Mouse (Mus musculus): ENCODE measurements at regions not wholly inside any gene's neighbourhood (a gene's known extent, or its start where the extent isn't known, plus 50 kb on each side); places are given as distances from the start of the nearest gene placed in this dataset.

DNA sequence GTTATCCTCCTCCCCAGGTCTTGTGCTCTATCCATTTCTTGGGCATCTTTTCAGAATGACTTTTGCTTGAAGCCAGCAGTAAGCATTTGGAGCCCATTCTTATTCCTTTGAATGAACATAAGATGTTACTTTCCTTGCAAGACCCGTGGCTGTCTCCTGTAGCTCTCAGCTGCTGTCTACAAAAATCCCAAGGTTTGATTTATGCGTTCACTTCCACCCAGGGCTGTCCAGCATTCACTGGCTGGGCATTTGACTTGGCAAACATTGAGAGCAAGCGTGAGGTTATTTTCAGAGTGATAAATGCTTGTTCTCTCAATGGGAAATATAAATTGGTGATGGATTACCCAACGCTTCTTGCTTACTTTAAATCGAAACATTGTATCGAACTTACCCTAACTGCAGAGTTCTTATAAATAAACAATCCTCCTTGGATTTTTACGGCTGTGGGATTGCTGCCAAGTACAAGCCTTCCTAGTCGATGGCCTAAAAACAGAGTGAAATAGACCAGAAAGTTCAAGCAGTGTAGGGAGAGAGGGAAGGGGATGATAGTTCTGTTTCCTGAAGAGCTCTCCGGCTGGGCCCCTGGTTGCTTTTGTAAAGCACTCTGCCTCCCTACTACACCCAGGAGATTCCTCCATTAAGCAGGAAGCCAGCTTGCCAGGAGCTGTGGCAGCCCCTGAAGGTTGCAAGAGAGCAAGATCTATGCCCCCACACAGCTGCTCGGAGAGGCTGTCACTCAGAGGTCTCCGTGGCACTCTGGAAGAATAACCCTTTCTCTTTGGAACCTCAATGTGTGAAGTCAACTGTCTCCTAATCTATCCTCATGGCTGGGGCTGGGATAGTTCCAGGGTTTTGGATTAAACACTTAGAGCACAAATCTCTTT is 210.1 kb downstream of the Mex3b start:
- no peak for DNase-seq (ENCODE audit: low spot score in 2 of 2)

GRCm38 (mm10) chr7:83077919-83078265 is 210.8 kb downstream of the Mex3b start:
- DNase-seq (ENCODE audit: low spot score in 2 of 2) = no peak

- DNase-seq (ENCODE audit: low spot score in 2 of 2) = no peak
Observed at GRCm38 (mm10) chr7:83078695-83079094, 211.6 kb downstream of the Mex3b start.

DNA sequence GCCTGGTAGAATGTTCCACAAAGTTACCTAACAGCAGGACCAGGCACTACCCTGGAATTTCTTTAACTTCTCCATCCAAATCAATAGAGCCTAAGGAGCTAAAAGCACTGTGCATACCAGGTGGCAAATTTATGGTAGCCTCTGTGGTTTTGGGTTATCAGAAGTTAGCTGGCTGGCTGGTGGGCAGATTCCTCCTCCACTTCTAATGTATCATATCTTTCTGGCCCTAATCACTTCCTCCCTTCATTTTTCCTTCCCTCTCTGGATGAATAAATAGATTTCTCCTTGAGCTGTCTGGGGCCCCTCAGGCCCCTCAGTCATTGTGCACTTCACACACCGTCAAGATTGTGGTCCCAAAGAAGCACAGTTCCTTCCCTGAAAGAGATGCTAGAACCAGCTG is 212.7 kb downstream of the Mex3b start:
- DNase-seq (ENCODE audit: low spot score in 2 of 2) = no peak

- DNase-seq (ENCODE audit: low spot score in 2 of 2) = no peak
Observed at GRCm38 (mm10) chr7:83084496-83085082, 217.5 kb downstream of the Mex3b start.

DNA sequence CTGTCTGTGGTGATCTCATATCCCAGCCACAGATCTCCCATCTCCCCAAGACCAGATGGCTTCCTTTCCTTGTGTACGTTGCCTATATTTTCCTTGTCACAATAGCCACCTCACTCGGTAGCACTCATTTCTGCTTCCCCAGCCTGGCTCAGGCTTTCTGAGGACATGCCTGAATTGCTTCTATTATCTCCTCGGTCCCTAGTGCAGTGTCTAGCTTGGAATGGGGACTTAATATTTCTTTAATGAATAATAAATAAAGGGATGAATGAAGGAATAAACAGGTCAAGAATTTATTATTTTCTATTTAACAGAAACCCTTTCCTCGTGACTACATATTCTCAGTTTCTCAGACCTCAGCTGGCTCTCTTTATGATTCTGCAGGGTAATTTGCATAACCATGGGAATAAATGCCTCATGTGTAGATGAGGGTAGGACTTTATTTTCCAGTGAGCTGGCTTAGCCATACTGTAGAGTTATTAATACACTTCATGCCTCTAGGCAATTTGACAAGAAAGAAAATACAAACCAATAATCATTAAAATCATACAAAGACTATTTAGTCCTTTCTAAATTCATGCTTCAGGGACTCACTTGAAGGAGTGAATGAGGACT is 218.5 kb downstream of the Mex3b start:
- DNase-seq (ENCODE audit: low spot score in 2 of 2) = no peak

DNA sequence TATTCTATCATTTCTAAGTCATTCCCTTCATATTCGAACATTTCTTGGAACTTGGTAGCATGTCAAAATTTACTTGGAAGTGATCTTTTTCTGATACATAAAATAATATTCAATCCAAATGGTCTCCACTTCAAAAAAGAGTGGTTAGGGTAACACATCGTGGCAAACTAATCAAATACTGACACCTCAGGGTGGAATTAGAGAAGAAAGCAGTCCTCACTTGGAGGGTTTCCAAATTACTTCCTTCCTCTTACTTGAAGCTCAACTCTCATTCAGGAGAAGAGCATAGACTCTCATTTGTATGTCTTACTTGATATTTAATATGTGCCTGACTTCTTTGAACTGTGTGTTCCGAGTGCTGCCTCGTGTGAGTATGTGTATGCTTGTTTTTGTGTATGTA is 220.3 kb downstream of the Mex3b start:
- no peak for DNase-seq (ENCODE audit: low spot score in 2 of 2)

DNA sequence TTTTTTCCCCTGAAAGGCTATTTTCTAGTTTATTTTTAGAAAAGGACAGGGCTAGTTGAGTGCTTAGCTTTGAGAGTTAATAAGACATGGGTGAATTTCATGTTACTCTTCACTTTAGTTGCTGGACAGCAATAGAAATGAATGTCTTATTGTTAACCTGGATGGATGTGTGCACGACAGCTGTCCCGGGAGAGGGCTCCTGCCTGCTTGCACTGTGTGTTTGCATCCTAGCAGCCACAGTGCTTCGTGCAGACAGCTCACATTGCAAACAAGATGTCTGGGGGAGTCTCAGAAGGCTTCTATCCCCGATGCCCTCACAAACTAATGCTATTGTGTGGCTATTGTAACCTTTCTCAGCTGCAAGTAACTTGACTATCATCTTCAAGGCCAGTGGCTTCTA is 221.0 kb downstream of the Mex3b start:
- DNase-seq (ENCODE audit: low spot score in 2 of 2) = no peak

GRCm38 (mm10) chr7:83089330-83089982 is 222.3 kb downstream of the Mex3b start:
- DNase-seq (ENCODE audit: low spot score in 2 of 2) = no peak

DNA sequence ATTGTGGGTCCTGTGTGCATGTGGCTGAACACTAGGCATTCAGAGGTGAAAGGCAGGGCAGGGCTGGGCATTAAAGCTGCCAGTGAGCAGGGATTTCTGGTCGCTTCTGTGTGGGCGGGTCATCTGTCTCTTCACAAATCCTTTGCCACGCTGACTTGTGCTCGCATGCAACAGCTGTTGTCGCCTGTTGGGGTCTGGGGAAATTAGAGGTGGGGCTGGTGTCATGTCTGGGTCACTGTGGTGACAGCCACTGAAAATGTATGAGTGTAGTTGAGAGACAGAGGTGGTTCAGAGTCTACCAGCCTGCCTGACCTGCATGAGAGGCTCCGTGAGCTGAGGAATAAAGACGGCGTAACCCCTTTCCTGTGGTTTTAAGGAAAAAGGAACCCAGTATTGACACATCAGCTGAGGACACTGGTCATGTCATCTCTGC is 226.8 kb downstream of the Mex3b start:
- DNase-seq (ENCODE audit: low spot score in 2 of 2) = no peak

DNA sequence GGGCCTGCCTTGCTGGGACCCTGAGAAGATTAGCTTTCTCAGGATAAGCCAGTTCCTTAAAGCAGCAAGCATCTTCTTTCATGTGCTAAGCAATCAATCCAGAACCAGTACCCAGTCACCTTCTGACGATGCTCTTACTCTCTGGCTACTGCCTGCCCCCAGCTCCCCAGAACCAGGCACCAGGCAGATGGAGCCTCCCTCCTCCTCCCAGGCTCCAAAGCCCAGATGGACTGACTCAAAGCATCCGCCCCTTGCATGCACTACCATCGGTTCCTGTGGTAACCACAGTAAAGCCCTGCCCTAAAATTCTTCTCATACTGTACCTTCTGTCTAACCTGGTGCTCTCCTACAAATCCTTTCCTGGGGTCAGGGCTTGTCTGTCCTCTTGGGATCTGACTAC is 227.8 kb downstream of the Mex3b start:
- DNase-seq (ENCODE audit: low spot score in 2 of 2) = no peak

DNA sequence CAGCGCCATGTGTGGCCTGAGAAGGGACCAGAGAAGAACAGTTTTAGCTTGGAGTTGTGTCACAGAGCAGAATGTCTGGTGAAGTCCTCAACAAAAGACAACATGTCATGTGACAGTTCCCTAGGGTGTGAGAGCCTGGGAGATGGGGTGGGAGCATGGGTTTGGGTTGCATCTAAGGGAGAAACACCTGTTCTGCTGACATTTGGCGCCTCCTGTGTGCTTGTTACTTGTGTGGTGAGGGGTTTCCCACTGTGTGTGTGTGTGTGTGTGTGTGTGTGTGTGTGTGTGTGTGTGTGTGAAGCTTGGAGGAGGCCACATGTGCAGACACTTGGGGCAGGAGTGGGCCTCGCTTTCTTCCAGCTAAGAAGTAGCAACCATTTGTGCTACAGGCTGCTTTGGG is 228.5 kb downstream of the Mex3b start:
- DNase-seq (ENCODE audit: low spot score in 2 of 2) = no peak

- no peak for DNase-seq (ENCODE audit: low spot score in 2 of 2)
Observed at GRCm38 (mm10) chr7:83104426-83104825, 237.3 kb downstream of the Mex3b start.

DNA sequence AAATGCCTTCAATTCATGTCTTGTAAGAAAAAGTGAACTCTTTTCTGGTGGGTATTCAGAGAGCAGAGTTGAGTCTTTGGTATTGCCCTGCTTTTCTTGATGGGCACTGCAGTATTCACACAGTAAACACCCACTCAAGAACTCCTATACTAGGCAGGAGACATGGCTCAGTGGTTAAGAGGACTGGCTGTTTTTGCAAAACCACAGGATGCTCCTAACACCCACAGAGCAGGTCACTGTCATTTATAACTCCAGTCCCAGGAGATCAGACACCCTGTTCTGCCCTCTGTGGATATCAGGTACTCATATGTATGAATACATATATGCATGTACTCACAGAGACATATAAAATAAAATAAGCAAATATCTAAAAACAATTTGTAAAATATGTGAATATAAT is 238.5 kb downstream of the Mex3b start:
- no peak for DNase-seq (ENCODE audit: low spot score in 2 of 2)

GRCm38 (mm10) chr7:83111217-83111823 is 244.2 kb downstream of the Mex3b start:
- DNase-seq (ENCODE audit: low spot score in 2 of 2) = no peak

DNA sequence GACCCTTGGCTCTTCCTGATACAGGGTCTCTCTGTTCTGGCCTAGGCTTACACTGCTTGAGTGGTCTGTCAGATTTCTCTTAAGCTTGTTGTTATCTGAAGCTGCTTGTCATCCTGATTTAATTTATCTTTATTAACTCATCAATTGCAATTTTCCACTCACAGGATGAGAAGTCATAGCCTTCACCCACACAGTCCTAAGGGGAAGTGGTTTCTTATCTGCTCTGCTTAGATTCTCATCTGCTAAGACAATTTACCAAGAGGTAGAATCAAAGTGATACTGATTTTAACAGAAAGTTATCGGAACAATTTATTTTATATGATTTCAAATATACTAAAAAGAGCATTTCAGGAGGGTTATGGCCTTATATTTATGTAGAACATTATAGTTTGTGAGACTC is 249.4 kb downstream of the Mex3b start:
- DNase-seq (ENCODE audit: low spot score in 2 of 2) = no peak

- DNase-seq (ENCODE audit: low spot score in 2 of 2) = no peak
Observed at GRCm38 (mm10) chr7:83117065-83117464, 249.9 kb downstream of the Mex3b start.

DNA sequence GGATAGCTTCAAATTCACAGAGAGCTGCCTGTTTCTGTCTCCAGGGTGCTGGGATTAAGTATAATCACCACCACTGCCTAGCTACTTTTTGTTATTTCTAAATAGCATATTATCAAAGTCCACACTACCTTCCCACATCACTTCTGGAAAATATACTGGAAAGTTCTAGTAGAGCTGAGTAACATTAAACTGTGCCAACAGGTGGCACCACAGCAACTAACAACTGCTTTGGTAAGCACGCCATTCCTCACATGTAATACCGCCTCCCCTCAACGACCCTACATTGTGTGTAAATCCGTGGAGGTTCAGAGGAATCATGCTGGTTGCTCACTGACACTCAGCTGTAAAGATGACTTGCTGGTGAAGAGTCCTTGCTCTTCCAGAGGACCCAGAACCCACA is 259.1 kb downstream of the Mex3b start:
- no peak for DNase-seq (ENCODE audit: low spot score in 2 of 2)

DNA sequence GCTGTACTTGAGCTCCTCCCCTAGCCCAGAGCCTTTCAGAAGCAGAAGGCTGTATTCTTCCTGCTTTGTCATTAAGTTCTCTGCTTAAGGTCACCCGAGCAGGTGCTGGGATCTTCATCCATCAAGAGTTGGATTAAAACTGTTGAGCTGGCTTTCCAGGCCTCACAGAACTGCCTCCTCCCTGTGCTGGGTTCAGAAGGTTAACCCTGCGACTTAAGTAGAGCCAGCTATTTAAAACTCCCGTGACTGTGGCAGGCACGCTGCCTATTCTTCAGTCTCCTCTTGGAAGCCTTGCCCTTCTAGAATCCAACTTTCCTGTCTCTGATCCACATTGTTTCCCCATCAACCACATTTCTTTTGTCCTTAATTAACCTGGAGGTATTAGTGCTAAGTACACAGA is 273.1 kb downstream of the Mex3b start:
- no peak for DNase-seq (ENCODE audit: low spot score in 2 of 2)

DNA sequence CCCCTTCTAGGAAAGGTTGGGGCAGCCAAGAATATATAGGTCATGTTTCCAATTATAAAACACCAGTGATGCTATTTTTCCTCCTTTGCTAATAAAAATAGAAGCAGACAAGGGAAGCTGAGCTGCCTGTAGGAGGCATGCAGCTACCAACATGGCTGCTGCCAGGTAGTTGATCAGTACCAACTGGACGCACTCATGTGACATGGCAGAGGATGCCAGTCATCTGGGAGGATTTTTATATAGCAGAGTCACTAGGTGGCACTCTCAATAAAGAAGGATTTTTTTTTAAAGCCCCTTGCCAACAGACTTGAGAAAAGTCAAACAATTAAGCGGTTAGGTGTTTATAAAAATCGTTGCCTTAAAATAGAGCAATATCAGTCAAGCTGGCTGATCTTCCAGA is 273.5 kb downstream of the Mex3b start:
- DNase-seq (ENCODE audit: low spot score in 2 of 2) = no peak

DNA sequence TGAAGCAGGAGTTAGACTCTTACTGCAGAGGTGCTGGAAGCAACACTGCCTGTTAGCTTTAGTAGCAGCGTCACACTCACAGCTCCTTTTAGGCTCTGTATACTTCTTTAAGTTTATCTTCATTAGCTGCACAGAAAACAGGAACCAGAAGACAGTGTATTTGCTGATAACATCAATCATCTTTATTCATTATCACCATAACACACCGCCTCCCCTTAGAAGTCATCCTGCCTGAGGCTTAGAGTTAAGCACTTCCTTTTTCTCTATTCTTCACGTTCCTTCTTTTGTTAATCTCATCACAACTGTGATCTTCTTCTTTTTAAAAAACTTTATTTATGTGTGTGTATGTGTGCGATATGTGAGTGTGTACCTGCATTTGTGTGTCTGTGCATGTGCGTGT is 276.9 kb downstream of the Mex3b start:
- no peak for DNase-seq (ENCODE audit: low spot score in 2 of 2)

DNA sequence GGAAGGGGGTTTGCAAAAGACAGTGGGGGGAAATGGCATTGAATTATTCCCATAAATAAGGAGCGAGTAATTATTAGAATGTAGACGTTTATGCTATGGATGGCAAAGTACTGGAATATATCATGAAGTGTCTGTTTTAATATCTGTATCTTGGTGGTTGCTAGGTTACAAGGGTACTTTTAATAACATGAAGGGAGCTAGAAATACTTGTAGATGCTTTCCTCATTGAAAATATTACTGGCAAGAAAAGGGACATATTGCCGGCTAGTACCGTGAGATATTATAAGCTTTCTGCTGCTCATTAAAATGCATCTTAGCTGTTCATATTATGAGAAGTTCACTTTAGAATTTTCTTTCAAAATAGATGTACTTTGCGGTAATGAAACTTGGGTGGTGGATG is 278.4 kb downstream of the Mex3b start:
- no peak for DNase-seq (ENCODE audit: low spot score in 2 of 2)
